Mouse (Mus musculus): ENCODE results near the gene Xlr. TPM values are rescaled to one million over a fixed set of nuclear protein-coding genes. Genes with fewer than 3 reads are reported as not detected.

The Xlr gene
- not detected in 2 replicates for polyA plus RNA-seq (2012; rRNA removed)

DNA sequence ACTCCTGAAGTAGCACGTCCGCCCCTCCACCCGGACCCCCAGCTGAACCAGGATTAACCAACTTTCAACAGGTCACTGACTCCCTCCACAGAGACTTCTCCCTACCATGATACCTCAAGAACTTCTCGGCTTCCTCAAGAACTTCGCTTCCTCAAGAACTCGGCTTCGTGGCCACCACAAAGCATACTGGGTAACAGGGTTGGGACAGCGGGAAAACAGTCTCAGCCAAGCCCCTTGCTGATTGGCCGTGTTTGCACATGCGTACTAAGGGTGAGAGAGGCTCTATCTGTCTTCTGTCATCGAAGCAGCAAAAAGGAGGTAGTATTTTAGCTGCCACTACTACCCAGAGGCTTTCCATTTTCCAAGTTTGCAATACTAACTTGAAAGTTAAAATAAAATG is at the start of gene Xlr:
Gene Xlr (minus strand): TSS at position 188 of the 400 bp plus-strand sequence.

DNA sequence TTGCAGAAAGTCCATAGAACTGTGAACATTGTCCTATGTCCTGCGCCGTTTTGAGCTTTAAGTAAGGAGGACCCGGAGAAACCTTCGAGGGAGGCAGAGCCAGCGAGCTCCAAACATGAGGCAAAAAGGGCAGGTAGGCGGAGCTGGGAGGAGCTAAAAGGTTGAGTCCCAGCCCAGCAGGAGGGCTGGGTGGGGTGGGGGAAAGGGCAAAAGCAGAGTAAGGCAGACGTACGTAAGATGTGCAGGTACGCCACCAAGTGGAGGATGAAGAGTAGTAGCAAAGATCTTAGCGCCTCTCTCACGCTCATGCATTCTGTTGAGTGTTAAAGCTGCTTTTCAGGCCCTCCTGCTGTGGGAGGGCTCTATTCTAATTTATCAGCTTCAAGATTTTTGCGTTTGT is 21.2 kb downstream of the Xlr start, which contains the start of gene Zfp36l3:
Gene Zfp36l3 (minus strand): TSS at position 119 of the 400 bp plus-strand sequence.

DNA sequence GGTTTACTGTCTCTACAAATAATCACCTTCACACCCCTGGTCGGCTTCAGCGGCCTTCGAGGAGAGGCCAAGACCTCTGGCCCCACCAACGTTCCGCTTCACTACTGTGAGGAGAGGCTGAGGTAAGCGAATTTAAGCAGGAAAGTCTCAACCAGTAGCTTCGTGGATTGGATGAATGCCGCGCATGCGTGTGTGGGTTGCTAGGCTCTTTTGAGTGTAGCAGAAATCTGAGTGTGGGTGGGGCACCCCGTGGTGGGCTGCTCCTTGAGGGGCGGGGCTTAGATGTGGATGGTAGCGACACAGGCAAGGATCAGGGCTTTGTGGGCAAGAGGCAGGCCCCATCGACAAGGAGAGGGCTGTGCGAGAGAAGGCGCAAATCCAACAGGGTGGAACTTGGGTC is 39.8 kb downstream of the Xlr start, which contains the start of gene 1700013H16Rik:
Gene 1700013H16Rik (minus strand): TSS at position 96 of the 400 bp plus-strand sequence.

Other genes with a start within 250 kb of the Xlr start
- 36.4 and 43.8 TPM in 2 replicates for gene Rtl8c, start 189.7 kb downstream of the Xlr start, polyA plus RNA-seq (2012; rRNA removed)
- not detected in 2 replicates for gene Gm14597, start 188.7 kb downstream of the Xlr start, polyA plus RNA-seq (2012; rRNA removed)
- 224 and 227 TPM in 2 replicates for gene Rtl8a, start 154.0 kb downstream of the Xlr start, polyA plus RNA-seq (2012; rRNA removed)
- gene Rtl8b, start 127.3 kb downstream of the Xlr start, polyA plus RNA-seq (2012; rRNA removed), result 193 and 210 TPM in 2 replicates
- 0.30 and 0.45 TPM in 2 replicates for gene 4930502E18Rik, start 72.9 kb downstream of the Xlr start, polyA plus RNA-seq (2012; rRNA removed)
- not detected in 2 replicates for gene 1700013H16Rik, start 39.9 kb downstream of the Xlr start, polyA plus RNA-seq (2012; rRNA removed)
- gene Zfp36l3, start 21.3 kb downstream of the Xlr start, polyA plus RNA-seq (2012; rRNA removed), result 0.10 TPM in 1 of 2 replicates, not detected in the other

Data from ovary, adult 2 months (tissue).